21 mouse cellular contexts compared by ENCODE assay signal in genomic region chr9:32342929-32343328, GRCm38 (mm10). TPM values are rescaled to one million over a fixed set of nuclear protein-coding genes. Genes with fewer than 3 reads are reported as not detected.
DNase-seq lines count a peak whose midpoint lies in the region; ATAC-seq and TF ChIP-seq lines count a peak whose summit lies in the region.
"Had no signal": no experiment of that assay in that cellular context is flagged by ENCODE, and none has a peak within 500 bp of the region (broad histone marks: within the 10 kb centered on the region; RNA-seq: fewer than 3 reads in every experiment).

No protein-coding gene starts in this region.

- TF ChIP-seq EP300 in heart, adult 2 months (IDR thresholded peaks at IDR 0.05; ENCODE audit: insufficient read depth, low read depth, low read length) = no peak

- H3K4me2 ChIP-seq in midbrain, embryonic 15.5 days = peak overlapping the region; percentile 82

- peak overlapping the region; percentile 75 for H3K27ac ChIP-seq in heart, adult 2 months
- no peak overlapping the region for H3K27ac ChIP-seq in kidney, adult 2 months (ENCODE audit: insufficient read depth, low read depth, low read length)
- H3K27ac ChIP-seq in midbrain, embryonic 15.5 days = no peak overlapping the region
- H3K27ac ChIP-seq: embryonic facial prominence, embryonic 13.5 days; left cerebral cortex, adult 2 months; limb, embryonic 10.5 days had no signal

- H3K9me3 ChIP-seq in megakaryocyte, embryonic 14.5 days = no peaks in the 10 kb centered on the region
- H3K9me3 ChIP-seq in midbrain, embryonic 15.5 days = no peaks in the 10 kb centered on the region
- H3K9me3 ChIP-seq: embryonic facial prominence, embryonic 13.5 days; limb, embryonic 10.5 days had no signal

- peak overlapping the region; percentile 51 for H3K9ac ChIP-seq in heart, adult 2 months (ENCODE audit: low read depth, low read length)
- H3K9ac ChIP-seq in midbrain, embryonic 15.5 days = no peak overlapping the region
- H3K9ac ChIP-seq: embryonic facial prominence, embryonic 13.5 days had no signal

- ATAC-seq in megakaryocyte, adult 5-6 weeks (ENCODE audit: poor library complexity, severe bottlenecking) = no peak
- ATAC-seq in midbrain, embryonic 15.5 days (replicated peaks) = no peak
- ATAC-seq: hindbrain, embryonic 16.5 days; intestine, postnatal 0 days had no signal

- peaks cover 2% of the 10 kb centered on the region for H3K27me3 ChIP-seq in heart, adult 2 months (ENCODE audit: control insufficient read depth, insufficient read depth, low read length)
- no peaks in the 10 kb centered on the region for H3K27me3 ChIP-seq in kidney, adult 2 months (replicated peaks; ENCODE audit: control insufficient read depth, insufficient read depth, low read length)
- peaks cover 50% of the 10 kb centered on the region for H3K27me3 ChIP-seq in megakaryocyte, embryonic 14.5 days (replicated peaks)
- H3K27me3 ChIP-seq in midbrain, embryonic 15.5 days (replicated peaks) = peaks cover 30% of the 10 kb centered on the region

- H3K36me3 ChIP-seq in heart, adult 2 months (ENCODE audit: control insufficient read depth, insufficient read depth, low read length) = no peaks in the 10 kb centered on the region
- no peaks in the 10 kb centered on the region for H3K36me3 ChIP-seq in kidney, adult 2 months (ENCODE audit: control insufficient read depth, insufficient read depth, low read length)
- no peaks in the 10 kb centered on the region for H3K36me3 ChIP-seq in megakaryocyte, embryonic 14.5 days (replicated peaks; ENCODE audit: low read length)
- H3K36me3 ChIP-seq in midbrain, embryonic 15.5 days (replicated peaks) = no peaks in the 10 kb centered on the region
- H3K36me3 ChIP-seq: embryonic facial prominence, embryonic 13.5 days; limb, embryonic 10.5 days had no signal

- intact Hi-C loops in heart, adult 2 months (cut with DNase I) = loop anchor here (10.0 kb wide), 1 partner anchor 398 kb away; no protein-coding TSS in a partner anchor
- intact Hi-C loops in heart, postnatal 25 days (cut with DNase I) = loop anchor here (10.0 kb wide), 1 partner anchor 398 kb away; no protein-coding TSS in a partner anchor

- H3K4me3 ChIP-seq in heart, adult 2 months = peak overlapping the region; percentile 47
- H3K4me3 ChIP-seq in kidney, adult 2 months (ENCODE audit: insufficient read depth, low read depth, low read length) = peak overlapping the region; percentile 8; the same call in 1 of the 2 replicates
- peak overlapping the region; percentile 84 for H3K4me3 ChIP-seq in megakaryocyte, embryonic 14.5 days (replicated peaks)
- H3K4me3 ChIP-seq in midbrain, embryonic 15.5 days = peak overlapping the region; percentile 40; the same call in 1 of the 2 replicates
- H3K4me3 ChIP-seq: left cerebral cortex, adult 2 months had no signal

- no peak for TF ChIP-seq POLR2A in heart, adult 2 months (IDR thresholded peaks at IDR 0.05; ENCODE audit: insufficient read depth, low read depth, low read length)
- TF ChIP-seq POLR2A in kidney, adult 2 months (IDR thresholded peaks at IDR 0.05; ENCODE audit: low read depth, low read length) = no peak

- 44% methylated on average over 8 of the region's 8 CpGs for WGBS in heart, adult 2 months
- 33% methylated on average over 8 of the region's 8 CpGs for WGBS in kidney, adult 2 months
- 14% methylated on average over 8 of the region's 8 CpGs for WGBS in midbrain, embryonic 15.5 days

- H3K4me1 ChIP-seq in heart, adult 2 months (ENCODE audit: control insufficient read depth, insufficient read depth, low read length) = peaks cover 1% of the 10 kb centered on the region; the same call in 1 of the 2 replicates
- H3K4me1 ChIP-seq in kidney, adult 2 months (ENCODE audit: control insufficient read depth, insufficient read depth, low read length) = no peaks in the 10 kb centered on the region; the same call in 1 of the 2 replicates
- H3K4me1 ChIP-seq in megakaryocyte, embryonic 14.5 days = peaks cover 86% of the 10 kb centered on the region
- H3K4me1 ChIP-seq in midbrain, embryonic 15.5 days = peaks cover 19% of the 10 kb centered on the region

- DNase-seq in heart, adult 2 months = no peak
- DNase-seq in heart, postnatal 25 days (ENCODE audit: low spot score) = no peak
- DNase-seq in kidney, adult 2 months = no peak
- no peak for DNase-seq in kidney, adult 9 months
- no peak for DNase-seq in frontal cortex, adult 2 months (ENCODE audit: extremely low spot score in 1 of 2, low spot score in 1 of 2)
- DNase-seq: adrenal gland, adult 2 months; gastrocnemius, postnatal 25 days; lung, postnatal 14 days; right cerebral cortex, postnatal 4 days; thymus, postnatal 25 days had no signal

- H3K79me2 ChIP-seq in heart, adult 2 months (replicated peaks; ENCODE audit: control insufficient read depth, insufficient read depth, low read length) = no peaks in the 10 kb centered on the region

- TF ChIP-seq CTCF in heart, adult 2 months (IDR thresholded peaks at IDR 0.05) = no peak
- no peak for TF ChIP-seq CTCF in kidney, adult 2 months (conservative IDR thresholded peaks at IDR 0.05; ENCODE audit: insufficient read depth, insufficient read length, low read depth, low read length)

RNA-seq across cellular contexts. Expression of gene Kcnj5, which starts 1.2 kb away (rescaled TPM):
- total RNA-seq in heart, adult 2 months (2021) = 10 to 100 TPM; 47.2 to 52.4 TPM
- 32.3 and 65.7 TPM in 2 replicates for polyA plus RNA-seq in heart, adult 2 months (2012; rRNA removed)
- total RNA-seq in heart, postnatal 25 days (2021) = 10 to 100 TPM; 50.8 to 56.0 TPM
- polyA plus RNA-seq in kidney, adult 2 months (2012; rRNA removed) = 0.81 and 0.84 TPM in 2 replicates
- polyA plus RNA-seq in megakaryocyte, embryonic 14.5 days (2012; ENCODE audit: insufficient read depth, low replicate concordance) = 4.0 TPM in 1 of 2 replicates, not detected in the other
- total RNA-seq in megakaryocyte, adult 5-6 weeks (2015) = not detected in 2 replicates
- total RNA-seq in megakaryocyte, adult 5-6 weeks (2017) = 0.07 TPM in 1 of 2 replicates, not detected in the other
- 0.80 and 1.3 TPM in 2 replicates for polyA plus RNA-seq in midbrain, embryonic 15.5 days (2015; fragmentation: Nextera tagmentation; extraction: Ambion mirVana)
- 0.18 and 0.29 TPM in 2 replicates for polyA plus RNA-seq in frontal cortex, adult 2 months (2012; rRNA removed)
- total RNA-seq: gastrocnemius, postnatal 25 days had no signal
- polyA plus RNA-seq: testis, adult 2 months had no signal

RNA-seq across cellular contexts. Expression of gene Kcnj1, which starts 29.4 kb away (rescaled TPM):
- not detected for total RNA-seq in heart, adult 2 months (2021)
- not detected in 2 replicates for polyA plus RNA-seq in heart, adult 2 months (2012; rRNA removed)
- total RNA-seq in heart, postnatal 25 days (2021) = not detected
- polyA plus RNA-seq in kidney, adult 2 months (2012; rRNA removed) = 76.0 and 79.1 TPM in 2 replicates
- not detected in 2 replicates for polyA plus RNA-seq in megakaryocyte, embryonic 14.5 days (2012; ENCODE audit: insufficient read depth, low replicate concordance)
- total RNA-seq in megakaryocyte, adult 5-6 weeks (2015) = not detected in 2 replicates
- not detected in 2 replicates for total RNA-seq in megakaryocyte, adult 5-6 weeks (2017)
- polyA plus RNA-seq in midbrain, embryonic 15.5 days (2015; fragmentation: Nextera tagmentation; extraction: Ambion mirVana) = not detected in 2 replicates
- polyA plus RNA-seq in frontal cortex, adult 2 months (2012; rRNA removed) = not detected in 2 replicates
- total RNA-seq: adrenal gland, adult 2 months; gastrocnemius, postnatal 25 days; left cerebral cortex, adult 2 months had no signal
- polyA plus RNA-seq: adrenal gland, adult 2 months; embryonic facial prominence, embryonic 13.5 days; hindbrain, embryonic 16.5 days; intestine, postnatal 0 days; limb, embryonic 10.5 days; liver, embryonic 16.5 days; neural tube, embryonic 11.5 days had no signal

Comparison
In these comparisons a context has a peak if more than half of its experiments do, and no peak if none do; other contexts are left out.
1. H3K4me3 ChIP-seq: peak in every context shown above with its lines; median percentile 84 in megakaryocyte, embryonic 14.5 days; 47 in heart, adult 2 months; 40 in midbrain, embryonic 15.5 days; 8 in kidney, adult 2 months.
2. RNA of gene Kcnj1, which starts 29.4 kb away (polyA plus RNA-seq): 76.0 to 79.1 TPM in kidney, adult 2 months; not detected in heart, adult 2 months, not detected in megakaryocyte, embryonic 14.5 days, not detected in midbrain, embryonic 15.5 days and not detected in frontal cortex, adult 2 months; every median in the first group is over 10 times any median in the second.